Mouse (Mus musculus) heart, adult 2 months (tissue): ENCODE results near the gene Gsc2.

ENCODE experiments used
- CTCF ChIP-seq: fragments of 200-600 bp; IDR thresholded peaks from 2 replicates; pipeline ENCODE4 v1.8.1; 2022; ENCODE audit warnings: antibody characterized with exemption, mild to moderate bottlenecking, moderate library complexity
- POLR2A ChIP-seq: fragments of 200-500 bp; IDR thresholded peaks from 2 replicates; pipeline ENCODE4 v1.6.1; 2011; ENCODE audit warnings: mild to moderate bottlenecking, low read depth, low read length, control low read depth; ENCODE audit not compliant: insufficient read depth

- TF ChIP-seq CTCF (no peak), POLR2A (no peak)
Observed at GRCm38 (mm10) chr16:17896091-17896490, 18.8 kb downstream of the Gsc2 start.
